Mouse (Mus musculus): ENCODE measurements around the gene Zfp987. TPM values are rescaled to one million over a fixed set of nuclear protein-coding genes. Genes with fewer than 3 reads are reported as not detected.
"Not testable (repeated sequence)": the region's sequence is repeated elsewhere in the genome, so short reads cannot be mapped to it uniquely, and the experiment has no call there.

Zfp987 gene
- polyA plus RNA-seq (2017; shearing (Covaris generic)): 1 to 10 TPM; 2.2 to 4.5 TPM

DNA sequence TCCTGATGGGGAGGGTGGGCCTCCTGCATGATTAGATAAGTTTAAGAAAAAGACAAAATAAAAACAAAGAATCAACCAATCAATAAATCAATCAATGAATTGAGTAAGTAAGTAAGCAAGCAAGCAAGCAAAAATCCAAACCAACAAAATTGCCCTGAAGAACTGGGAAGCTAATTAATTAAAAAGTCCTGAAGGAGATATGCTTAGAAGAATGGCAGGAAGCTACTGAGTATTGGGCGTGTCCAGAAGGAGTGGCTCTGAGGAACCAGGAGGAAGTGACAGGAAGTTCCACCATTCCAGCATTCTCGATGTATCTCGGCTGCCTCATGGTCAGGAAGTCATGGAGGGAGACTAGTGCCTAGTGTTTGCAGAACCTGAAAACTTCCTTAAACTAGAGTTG lies at the start of gene Zfp987:
TSS of gene Zfp987 (plus strand) at position 301 of the 400 bp plus-strand sequence.
- not testable (repeated sequence) for ATAC-seq

GRCm38 (mm10) chr4:146052536-146052935 lies 44.6 kb upstream of the Zfp987 start:
- ATAC-seq: not testable (repeated sequence)

DNA sequence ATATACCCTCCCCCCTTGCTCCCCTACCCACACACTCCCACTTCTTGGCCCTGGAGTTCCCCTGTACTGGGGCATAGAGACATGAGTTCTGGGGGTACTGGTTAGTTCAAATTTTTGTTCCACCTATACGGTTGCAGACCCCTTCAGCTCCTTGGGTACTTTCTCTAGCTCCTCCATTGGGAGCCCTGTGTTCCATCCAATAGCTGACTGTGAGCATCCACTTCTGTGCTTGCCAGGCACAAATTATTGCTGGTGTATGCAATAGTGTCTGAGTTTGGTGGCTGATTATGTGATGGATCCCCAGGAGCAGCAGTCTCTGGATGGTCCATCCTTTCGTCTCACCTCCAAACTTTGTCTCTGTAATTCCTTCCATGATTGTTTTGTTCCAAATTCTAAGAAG lies 43.7 kb upstream of the Zfp987 start:
- not testable (repeated sequence) for ATAC-seq

GRCm38 (mm10) chr4:146055335-146055734 lies 41.8 kb upstream of the Zfp987 start:
- no peak for ATAC-seq

GRCm38 (mm10) chr4:146058646-146059045 lies 38.5 kb upstream of the Zfp987 start:
- not testable (repeated sequence) for ATAC-seq

DNA sequence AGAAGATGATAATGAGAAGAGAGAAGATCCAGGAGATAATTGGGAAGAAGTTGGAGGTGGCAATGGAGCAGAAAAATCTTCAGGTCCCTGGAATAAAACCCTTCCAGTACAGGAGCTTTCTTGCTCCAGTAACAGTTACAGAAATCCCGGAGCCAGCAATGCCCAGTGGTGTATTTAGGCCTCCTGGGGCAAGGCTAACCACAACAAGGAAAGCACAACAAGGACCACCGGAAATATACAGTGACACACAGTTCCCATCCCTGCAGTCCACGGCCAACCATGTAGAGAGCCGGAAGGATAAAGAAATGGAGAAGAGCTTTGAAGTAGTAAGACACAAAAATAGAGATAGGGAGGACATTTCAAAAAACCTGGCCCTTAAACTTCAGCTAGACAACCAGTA lies 38.0 kb upstream of the Zfp987 start:
- ATAC-seq: not testable (repeated sequence)

DNA sequence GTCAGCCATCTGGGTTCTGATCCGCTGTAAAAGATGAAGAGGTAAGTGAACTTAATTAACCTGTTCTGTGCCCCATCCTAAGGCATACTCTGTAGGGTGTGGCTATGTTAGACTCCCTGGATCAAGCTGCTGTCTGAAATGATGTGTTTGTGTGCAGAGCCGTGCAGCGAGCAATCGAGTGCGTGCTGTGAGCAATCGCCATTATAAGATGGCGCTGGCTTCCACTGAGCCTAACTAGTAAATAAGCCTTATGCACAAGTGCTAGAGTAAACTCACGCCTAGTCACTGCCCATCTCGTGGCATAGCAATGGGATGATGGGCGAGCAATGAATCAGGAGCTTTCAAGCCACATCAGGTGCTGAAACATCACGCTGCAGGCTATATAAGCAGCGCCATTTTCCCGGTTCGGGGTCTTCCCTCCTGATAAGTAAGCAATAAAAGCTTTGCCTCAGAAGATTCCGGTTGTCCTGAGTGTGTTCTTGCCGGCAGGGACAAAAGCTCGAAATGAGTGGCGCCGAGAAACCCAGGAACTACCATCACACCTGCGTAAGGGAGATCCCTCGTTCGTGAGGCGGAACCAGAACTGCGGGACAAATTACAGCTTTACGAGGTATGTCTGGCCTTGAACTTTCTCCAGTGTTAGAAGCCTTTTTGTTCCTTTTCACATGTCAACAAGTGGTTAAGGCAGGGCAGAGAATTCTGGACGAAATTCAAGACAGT lies 37.0 kb upstream of the Zfp987 start:
- not testable (repeated sequence) for ATAC-seq

DNA sequence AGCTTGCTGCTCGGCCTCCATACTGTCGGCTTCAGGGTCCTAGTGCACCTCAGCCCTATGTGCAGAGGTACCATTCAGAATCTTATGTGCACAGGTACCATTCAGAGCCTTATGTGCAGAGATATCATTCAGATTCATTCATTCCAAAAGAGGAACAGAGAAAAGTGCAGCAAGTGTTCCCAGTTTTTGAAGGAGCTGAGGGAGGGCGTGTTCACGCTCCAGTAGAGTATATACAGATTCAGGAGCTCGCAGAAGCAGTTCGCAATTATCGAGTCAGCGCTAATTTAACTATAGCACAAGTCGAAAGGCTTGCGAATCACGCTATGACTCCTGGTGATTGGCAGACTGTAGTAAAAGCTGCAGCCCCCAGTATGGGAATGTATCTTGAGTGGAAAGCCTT lies 36.0 kb upstream of the Zfp987 start:
- not testable (repeated sequence) for ATAC-seq

DNA sequence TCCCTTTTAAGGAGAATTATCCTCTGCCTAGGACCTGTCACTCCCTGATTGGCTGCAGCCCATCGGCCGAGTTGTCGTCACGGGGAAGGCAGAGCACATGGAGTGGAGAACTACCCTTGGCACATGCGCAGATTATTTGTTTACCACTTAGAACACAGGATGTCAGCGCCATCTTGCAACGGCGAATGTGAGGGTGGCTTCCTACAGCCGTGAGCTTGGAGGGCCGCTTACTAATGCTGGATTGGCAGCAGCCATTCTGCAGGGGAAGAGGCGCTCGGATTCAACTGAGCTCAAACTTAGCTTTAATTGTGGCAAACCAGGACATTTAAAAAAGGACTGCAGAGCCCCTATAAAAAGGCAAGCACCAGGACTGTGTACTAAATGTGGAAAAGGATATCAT lies 35.1 kb upstream of the Zfp987 start:
- not testable (repeated sequence) for ATAC-seq

DNA sequence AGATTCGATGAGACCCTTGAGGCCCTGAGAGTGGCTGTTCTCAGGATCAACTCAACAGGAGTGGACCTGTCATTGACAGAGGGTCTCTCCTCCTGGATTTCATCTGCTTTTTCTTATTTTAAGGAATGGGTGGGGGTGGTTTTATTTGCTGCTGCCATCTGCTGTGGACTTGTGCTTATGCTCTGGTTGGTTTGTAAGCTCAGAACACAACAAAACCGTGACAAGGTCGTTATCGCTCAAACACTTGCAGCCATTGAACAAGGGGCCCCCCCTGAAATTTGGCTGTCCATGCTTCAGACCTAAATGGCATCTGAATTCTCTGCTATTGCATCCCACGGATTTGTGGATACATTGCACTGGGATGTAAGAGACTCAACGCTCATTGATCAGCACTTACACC lies 34.1 kb upstream of the Zfp987 start:
- ATAC-seq: not testable (repeated sequence)

GRCm38 (mm10) chr4:146063621-146064020 lies 33.5 kb upstream of the Zfp987 start:
- ATAC-seq: not testable (repeated sequence)

DNA sequence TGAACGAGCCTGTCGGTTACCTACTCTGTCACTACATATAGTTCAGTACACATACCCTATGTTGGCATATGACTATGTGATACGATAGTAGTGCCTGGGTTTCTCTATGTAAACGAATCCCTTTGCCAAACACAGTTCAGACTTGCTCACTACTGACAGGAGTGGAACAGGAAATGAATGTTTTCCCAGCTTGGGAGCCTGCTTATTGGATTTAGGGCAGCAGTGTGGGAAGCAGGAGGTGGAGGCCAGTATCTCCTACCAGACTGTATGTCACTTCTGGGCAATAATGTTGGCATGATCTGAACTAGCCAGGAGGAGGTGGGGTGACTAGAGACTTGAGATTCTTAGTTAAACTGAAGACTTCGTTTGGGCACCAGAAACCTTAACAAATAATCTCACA lies 32.3 kb upstream of the Zfp987 start:
- not testable (repeated sequence) for ATAC-seq

DNA sequence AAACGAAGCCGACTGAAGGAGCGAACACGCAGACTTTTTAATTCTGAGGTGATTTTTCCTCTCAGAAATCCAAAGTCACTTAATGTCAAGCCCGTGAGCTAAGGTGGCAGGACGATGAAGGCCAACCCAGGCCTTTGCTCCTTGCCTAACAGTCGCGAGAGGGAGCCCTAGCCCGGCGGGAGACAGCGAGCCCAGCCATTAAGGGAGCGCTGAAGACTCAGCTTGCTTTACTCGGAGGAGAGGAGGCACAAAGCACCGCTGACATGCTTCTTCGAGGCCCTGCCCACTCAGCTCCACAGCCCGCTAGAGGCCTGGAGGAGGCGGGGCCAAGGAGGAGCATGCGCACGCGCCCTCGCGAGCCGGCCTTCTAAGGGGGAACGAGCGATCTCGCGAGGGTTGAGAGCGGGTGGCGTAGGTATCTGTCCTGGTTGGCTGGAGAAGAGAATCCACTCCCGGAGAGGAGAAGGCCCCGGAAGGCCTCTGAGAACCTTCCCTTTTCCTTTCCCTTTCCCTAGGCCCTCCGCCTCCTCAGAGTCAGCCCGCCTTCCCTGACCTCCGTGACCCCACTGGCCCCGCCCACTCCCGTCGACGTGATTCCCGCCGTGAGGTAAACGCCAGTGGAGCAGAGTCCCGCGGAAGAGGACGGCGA lies 30.0 kb upstream of the Zfp987 start:
- ATAC-seq: not testable (repeated sequence)

DNA sequence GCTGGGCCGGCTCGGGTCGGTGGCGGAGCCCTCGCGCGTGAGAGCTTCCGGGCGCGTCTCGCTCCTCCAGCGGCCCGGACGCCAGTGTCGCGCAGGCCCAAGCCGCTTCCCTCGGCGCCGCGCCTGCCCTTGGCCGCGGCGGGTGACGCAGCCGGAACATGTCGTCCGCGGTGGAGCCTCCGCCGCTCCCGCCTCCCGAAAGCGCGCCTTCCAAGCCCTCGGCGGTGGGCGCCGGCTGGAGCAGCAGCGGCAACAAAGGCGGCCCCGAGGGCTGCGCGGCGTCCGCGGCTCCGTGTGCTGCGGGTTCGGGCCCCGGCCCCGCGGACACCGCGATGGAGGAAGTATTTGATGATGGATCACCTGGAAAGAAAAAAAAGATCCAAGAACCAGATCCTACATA lies 29.5 kb upstream of the Zfp987 start:
- ATAC-seq: not testable (repeated sequence)

- ATAC-seq: not testable (repeated sequence)
Measured at GRCm38 (mm10) chr4:146073264-146073663, 23.8 kb upstream of the Zfp987 start.

DNA sequence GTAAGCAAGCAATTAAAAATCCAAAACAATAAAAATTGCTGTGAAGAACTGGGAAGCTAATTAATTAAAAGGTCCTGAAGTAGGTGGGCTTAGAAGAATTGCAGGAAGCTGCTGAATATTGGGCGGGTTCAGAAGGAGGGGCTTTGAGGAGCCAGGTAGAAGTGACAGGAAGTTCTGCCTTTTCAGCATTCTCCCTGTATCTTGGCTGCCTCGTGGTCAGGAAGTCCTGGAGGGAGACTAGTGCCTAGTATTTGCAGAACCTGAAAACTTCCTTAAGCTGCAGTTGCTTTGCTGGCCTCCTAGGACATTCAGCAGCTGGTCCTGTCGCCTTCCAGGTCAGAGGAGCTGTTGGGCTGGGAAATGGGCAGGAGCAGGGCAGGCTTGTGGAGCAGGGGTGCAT lies 4.3 kb downstream of the Zfp987 start:
- not testable (repeated sequence) for ATAC-seq

DNA sequence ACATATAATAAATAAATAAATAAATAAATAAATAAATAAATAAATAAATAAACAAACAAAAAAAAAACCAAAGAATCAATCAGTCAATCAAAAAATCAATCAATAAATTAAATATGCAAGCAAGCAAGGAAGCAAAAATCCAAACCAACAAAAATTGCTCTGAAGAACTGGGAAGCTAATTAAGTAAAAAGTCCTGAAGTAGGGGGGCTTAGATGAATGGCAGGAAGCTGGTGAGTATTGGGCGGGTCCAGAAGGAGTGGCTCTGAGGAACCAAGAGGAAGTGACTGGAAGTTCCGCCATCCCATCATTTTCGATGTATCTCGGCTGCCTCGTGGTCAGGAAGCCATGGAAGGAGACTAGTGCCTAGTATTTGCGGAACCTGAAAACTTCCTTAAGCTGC lies 59.4 kb downstream of the Zfp987 start, which contains the start of gene Zfp600:
TSS of gene Zfp600 (plus strand) at position 301 of the 400 bp plus-strand sequence.
- ATAC-seq: not testable (repeated sequence)

DNA sequence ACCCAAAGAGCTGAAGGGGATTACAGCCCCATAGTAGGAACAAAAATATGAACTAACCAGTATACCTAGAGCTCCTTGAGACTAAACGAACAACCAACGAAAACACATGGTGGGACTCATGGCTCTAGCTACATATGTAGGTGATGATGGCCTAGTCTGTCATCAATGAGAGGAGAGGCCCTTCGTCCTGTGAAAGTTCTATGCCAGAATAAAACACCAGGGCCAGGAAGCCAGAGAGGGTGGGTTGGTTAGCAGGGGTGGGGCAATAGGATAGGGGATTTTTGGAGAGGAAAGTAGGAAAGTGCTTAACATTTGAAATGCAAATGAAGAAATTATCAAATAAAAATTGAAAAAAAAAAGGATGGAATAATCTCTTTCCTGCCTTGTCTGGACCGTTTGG lies 65.8 kb downstream of the Zfp987 start:
- ATAC-seq: not testable (repeated sequence)

DNA sequence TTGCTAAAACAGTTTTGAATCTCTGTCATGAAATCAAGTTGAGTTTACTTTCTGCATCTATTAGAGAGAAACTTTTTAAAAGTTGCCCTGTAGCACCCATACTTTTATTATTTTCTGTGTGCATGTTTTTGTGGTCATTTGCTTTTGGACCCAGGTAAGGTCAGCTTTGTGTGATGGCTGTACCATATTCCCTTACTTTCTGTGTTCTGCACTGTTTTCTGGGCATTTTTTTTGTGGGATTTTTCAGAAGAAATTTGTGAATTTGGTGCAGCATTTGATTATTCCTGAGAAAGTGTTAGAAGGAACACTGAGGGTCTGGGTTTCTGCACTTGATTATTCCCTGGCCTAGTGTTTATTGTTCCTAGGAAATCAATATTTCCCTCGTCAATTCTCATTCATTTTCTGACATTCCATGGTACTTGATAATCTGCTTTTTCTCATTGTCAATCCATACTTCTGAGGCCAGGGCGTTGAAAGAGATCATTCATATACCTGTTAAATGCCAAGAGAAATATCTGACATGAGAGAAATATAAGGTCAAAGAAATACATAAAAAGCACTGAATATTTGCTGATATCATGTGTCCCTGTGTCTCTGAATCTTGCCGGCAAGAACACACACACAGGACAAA lies 70.2 kb downstream of the Zfp987 start:
- ATAC-seq: not testable (repeated sequence)

- ATAC-seq: not testable (repeated sequence)
Measured at GRCm38 (mm10) chr4:146167879-146168532, 70.9 kb downstream of the Zfp987 start.

GRCm38 (mm10) chr4:146168730-146169215 lies 71.7 kb downstream of the Zfp987 start:
- not testable (repeated sequence) for ATAC-seq

DNA sequence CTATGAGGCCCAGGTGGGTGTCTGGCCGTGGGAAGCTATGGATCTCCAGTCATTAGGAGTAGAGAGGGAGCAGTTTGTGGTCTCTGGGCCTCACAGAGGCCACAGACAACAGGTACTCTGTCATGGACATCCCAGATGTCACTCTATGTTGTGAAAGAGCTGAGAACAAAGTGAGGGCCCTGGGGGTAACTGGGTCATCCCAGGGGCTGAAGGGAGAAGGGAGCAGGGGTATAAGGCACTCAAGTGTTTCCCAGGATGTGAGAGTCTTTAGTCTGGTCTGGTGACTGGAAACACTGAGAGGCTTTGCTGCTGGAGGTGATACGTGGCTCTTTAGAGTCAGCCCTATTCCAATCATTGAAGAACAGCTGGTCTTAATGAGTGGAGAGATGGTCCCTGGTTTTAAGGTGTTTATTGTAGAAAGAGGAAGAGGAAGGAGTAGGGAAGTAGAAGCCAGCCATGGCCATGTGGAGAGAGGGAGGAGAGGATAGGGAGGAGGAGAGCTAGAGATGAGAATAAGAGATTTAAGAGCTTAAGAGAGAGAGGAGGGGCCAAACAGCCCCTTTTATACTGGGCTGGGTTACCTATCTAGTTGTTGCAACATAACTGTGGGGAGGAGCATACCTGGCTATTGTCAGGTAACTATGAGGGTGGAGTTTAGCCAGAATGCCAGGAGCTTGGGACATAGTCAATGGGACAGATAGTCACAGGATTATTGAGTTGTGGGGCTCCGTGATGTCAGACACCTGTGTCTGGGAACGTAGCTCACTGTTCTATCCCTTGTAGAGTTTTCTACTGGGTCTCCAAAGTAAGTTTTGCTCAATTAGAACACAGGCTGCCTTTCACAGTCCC lies 76.5 kb downstream of the Zfp987 start:
- not testable (repeated sequence) for ATAC-seq

All from activated CD4-positive, CD25-positive, alpha-beta regulatory T cell, adult 4 months (primary cell).